Mouse (Mus musculus) gastrocnemius, postnatal 14 days (tissue): ENCODE measurements around the gene Mucl3. TPM values are rescaled to one million over a fixed set of nuclear protein-coding genes. Genes with fewer than 3 reads are reported as not detected.

ENCODE experiments used
- total RNA-seq, 2 experiments: library from RNA; stranded (reverse); gene quantifications; 2 replicates each; pipeline ENCODE4 v1.2.3; 2021

Mucl3 gene
- total RNA-seq, 2 experiments from 2014 or later: not detected

Other genes starting within 250 kb of the Mucl3 start
- gene H2-Q6, start 218.8 kb downstream of the Mucl3 start, total RNA-seq: under 1 TPM in 1 of 2 experiments, not detected in 1; 0.10 TPM
- gene H2-Q7, start 204.5 kb downstream of the Mucl3 start, total RNA-seq: under 1 TPM; 0.35 to 0.64 TPM
- gene H2-Q10, start 173.6 kb downstream of the Mucl3 start, total RNA-seq: under 1 TPM in 1 of 2 experiments, not detected in 1; 0.09 TPM
- not detected for gene Pou5f1, start 137.7 kb downstream of the Mucl3 start, total RNA-seq
- 1 to 10 TPM; 4.5 to 5.4 TPM for gene Tcf19, start 126.9 kb downstream of the Mucl3 start, total RNA-seq
- 1 to 10 TPM; 2.6 to 3.3 TPM for gene Cchcr1, start 126.6 kb downstream of the Mucl3 start, total RNA-seq
- not detected for gene Psors1c2, start 110.5 kb downstream of the Mucl3 start, total RNA-seq
- gene Cdsn, start 91.6 kb downstream of the Mucl3 start, total RNA-seq: under 1 TPM; 0.09 to 0.29 TPM
- not detected for gene 2300002M23Rik, start 76.2 kb downstream of the Mucl3 start, total RNA-seq
- not detected for gene Sfta2, start 42.1 kb downstream of the Mucl3 start, total RNA-seq
- not detected for gene Gm9573, start 17.1 kb downstream of the Mucl3 start, total RNA-seq
- 10 to 100 TPM; 15.7 to 16.6 TPM for gene Vars2, start 23.9 kb upstream of the Mucl3 start, total RNA-seq
- 10 to 100 TPM; 16.1 to 19.4 TPM for gene Gtf2h4, start 30.0 kb upstream of the Mucl3 start, total RNA-seq
- 10 to 100 TPM; 20.3 to 23.4 TPM for gene Ddr1, start 60.9 kb upstream of the Mucl3 start, total RNA-seq
- 1 to 10 TPM; 4.6 to 5.4 TPM for gene Ier3, start 178.0 kb upstream of the Mucl3 start, total RNA-seq
- gene Flot1, start 179.5 kb upstream of the Mucl3 start, total RNA-seq: 10 to 100 TPM; 39.2 to 40.3 TPM
- 100 to 1,000 TPM in 1 of 2 experiments, 10 to 100 TPM in 1; 95.6 to 123 TPM for gene Tubb5, start 194.6 kb upstream of the Mucl3 start, total RNA-seq
- gene Mdc1, start 197.8 kb upstream of the Mucl3 start, total RNA-seq: 1 to 10 TPM; 5.4 to 6.9 TPM
- 1 to 10 TPM; 4.8 TPM for gene Nrm, start 217.6 kb upstream of the Mucl3 start, total RNA-seq
- 10 to 100 TPM; 13.4 to 13.7 TPM for gene Ppp1r18, start 221.9 kb upstream of the Mucl3 start, total RNA-seq
- gene Dhx16, start 236.1 kb upstream of the Mucl3 start, total RNA-seq: 10 to 100 TPM; 10.5 to 11.9 TPM